Mouse (Mus musculus) monocyte, adult 2 months (primary cell): Measurements from ENCODE around the gene Pvr.
"Not testable (repeated sequence)": the region's sequence is repeated elsewhere in the genome, so short reads cannot be mapped to it uniquely, and the experiment has no call there.

ENCODE experiments used
- DNase-seq, 2 experiments: peaks; one replicate each; pipeline ENCODE4 v3.0.0; 2022; ENCODE audit warnings: low spot score in 2 of 2, low read depth in 1 of 2

Pvr gene

DNA sequence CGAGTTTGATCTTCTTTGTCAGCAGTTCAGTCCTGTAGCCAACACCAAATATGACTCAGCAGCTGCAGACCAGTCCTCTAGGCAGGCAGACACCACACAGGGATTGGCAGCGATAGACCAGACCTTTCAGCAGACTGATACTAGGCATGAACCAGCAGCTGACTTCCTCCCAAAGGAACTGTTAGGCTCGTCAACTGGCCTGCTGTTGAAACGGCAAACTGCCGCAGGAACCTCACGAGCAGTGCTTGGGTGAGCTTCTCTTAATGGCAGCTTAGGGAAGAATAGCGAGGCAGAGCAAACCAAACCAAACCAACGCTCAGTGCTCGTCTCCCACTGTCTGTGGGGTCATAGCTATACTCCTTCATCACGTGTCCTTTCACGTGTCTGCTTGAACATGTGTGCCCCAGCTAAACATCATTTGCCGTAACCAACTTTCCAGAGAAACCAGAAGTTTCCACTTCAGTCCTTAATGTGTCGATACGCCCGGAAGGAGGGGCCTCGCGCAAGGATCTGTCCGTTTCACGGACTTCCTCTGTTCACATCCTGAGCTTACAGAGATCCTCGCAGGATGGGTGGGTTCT is 14.3 kb upstream of the Pvr start:
- DNase-seq: peak in 1 of 2 experiments; percentile 31

DNA sequence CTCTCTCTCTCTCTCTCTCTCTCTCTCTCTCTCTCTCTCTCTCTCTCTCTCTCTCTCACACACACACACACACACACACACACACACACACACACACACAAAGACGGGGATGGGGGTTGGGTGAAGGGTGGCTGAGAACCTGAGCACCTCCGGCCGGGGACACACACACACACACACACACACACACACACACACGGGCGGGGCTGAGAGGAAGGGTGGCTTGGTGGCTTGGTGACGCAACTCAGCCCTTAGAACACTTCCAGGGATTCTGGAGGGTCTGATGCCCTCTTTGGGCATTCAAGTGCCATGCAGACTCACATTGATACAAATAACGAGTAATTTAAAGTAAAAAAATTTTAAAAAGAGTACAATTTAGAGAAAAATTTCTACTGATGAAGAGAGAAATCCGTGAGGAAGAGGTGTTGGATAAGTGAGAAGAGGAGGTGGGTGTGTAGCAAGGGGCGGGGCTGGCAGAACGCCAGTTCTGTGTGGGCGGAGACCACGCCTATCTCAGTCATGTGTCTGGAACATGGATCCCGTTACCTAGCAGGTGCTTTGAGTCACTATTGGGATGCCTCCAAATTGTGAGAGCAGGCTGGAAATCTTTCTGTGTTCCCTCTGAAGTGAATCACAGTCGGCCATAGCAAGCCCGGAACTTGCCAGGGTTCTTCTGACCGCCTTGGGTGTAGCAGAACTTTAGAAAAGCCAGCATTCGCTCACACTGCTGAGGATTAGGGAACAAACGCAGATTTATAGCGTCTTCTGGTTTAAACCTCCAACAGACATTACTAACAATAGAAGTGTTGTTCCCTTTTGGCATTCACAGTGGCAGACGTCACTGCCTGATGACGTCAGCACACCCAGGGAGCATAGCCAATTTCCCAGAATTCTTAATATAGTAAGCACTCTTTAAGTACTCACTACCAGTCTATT is 12.2 kb upstream of the Pvr start:
- peak in 1 of 2 experiments; percentile 38 for DNase-seq

- DNase-seq: no peak
These were observed 11.3 kb upstream of the Pvr start for GRCm38 (mm10) chr7:19932133-19932876.

GRCm38 (mm10) chr7:19930481-19930880 is 9.5 kb upstream of the Pvr start:
- not testable (repeated sequence) for DNase-seq

GRCm38 (mm10) chr7:19928486-19928885 is 7.5 kb upstream of the Pvr start:
- no peak for DNase-seq

GRCm38 (mm10) chr7:19926849-19927480 is 6.0 kb upstream of the Pvr start:
- no peak for DNase-seq

DNA sequence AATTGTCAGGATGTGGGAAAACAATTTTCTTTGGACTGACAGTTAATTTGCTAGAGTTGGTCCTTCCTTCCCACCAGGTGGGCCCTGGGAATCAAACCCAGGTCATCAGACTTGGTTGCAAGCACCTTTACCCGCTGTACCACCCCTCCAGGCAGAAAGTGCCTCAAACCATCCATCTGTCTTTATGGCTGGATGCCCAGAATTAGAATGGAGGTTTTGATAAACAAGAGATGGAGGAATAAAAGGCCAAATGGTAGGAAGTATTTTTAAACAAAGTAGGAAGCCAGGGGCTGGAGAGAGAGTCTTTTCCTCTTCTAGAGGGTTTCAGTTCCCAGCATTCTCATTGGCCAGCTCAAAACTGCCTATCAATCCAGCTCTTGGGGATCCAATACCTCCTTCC is 4.4 kb upstream of the Pvr start:
- DNase-seq: no peak

GRCm38 (mm10) chr7:19923797-19924196 is 2.8 kb upstream of the Pvr start:
- no peak for DNase-seq

- no peak for DNase-seq
These were observed 2.4 kb upstream of the Pvr start for GRCm38 (mm10) chr7:19923354-19923753.

DNA sequence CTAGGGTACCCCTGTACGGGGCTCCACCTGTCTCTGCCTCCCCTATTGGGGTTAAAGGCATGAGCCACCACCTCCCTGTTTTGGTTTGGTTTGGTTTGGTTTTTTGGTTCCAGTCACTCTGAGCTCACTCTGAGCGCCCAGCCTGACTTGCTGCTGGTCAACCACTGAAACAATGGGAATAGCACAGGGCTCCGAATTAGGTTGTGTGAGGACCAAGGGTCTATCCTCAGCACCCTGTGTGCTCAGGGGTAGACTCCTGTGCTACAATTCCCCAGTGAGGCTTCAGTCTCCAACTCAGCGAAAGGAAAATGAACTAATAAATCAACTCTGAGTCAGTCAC is 824 bp downstream of the Pvr start:
- no peak for DNase-seq

DNA sequence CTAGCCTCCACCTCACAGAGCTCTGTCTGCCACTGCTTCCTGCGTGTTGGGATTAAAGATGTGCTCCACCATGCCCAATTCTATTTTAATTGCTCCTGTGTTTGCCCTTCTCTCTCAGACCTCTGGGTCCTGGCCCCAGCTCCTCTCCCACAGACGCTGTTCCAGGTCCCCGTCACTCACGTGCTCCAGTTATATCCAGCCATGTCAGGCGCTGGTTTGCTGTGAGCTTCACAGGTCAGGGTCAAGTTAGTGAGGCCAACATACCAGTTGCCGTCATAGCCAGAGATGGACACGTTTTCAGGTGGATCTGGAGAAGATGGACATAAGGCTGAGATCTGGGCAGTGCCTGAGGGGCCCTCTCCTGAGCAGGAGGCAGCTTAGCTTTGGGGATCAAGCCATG is 6.4 kb downstream of the Pvr start:
- no peak for DNase-seq

DNA sequence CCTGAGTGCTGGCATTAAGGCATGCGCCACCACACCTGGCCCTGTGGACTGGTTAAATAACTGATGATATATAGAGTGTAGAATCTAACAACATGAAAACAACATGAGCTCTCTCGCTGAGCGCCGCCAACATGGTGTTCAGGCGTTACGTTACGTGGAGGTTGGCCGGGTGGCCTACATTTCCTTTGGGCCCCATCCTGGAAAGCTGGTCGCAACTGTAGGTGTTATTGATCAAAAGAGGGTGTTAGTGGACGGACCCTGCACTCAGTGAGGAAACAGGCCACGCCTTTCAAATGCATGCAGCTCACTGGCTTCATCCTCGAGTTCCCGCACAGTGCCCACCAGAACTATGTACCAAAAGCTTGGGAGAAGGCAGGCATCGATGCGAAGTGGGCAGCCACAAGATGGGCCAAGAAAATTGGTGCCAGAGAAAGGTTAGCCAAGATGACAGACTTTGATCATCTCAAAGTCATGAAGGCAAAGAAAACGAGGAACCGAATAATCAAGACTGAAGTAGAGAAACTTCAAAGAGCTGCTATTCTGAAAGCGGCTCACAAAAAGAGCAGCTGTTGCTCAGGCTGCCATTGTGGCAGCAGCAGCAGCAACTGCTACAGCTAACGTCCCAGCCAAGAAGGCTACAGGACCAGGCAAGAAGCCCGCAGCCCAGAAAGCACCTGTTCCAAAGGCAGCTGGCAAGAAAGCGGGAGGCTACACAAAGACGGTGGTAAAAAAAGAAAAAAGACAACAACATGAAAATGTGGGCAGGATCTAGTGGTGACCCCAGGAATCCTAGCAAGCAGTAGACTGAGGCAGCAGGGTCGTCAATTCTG is 9.1 kb downstream of the Pvr start:
- no peak for DNase-seq

DNA sequence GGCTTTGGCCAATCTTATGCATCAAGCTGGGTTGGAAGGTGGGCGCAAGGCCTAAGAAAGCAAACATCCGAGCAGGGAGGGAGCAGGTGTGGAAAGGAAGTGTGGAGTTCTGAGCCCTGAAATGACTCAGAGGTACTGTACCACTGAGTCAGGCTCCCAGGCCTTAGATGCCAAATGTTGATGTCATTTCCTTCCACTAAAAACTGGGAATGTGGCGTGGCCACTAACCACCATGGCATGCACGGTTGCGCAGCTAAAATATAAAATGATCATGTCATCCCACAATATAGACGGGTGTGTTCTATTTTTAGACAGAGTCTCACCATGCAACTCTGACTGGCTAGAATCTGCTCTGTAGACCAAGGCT is 9.7 kb downstream of the Pvr start:
- no peak for DNase-seq

- DNase-seq: peak in 1 of 2 experiments; percentile 62
These were observed 10.3 kb downstream of the Pvr start for GRCm38 (mm10) chr7:19910421-19911291.

DNA sequence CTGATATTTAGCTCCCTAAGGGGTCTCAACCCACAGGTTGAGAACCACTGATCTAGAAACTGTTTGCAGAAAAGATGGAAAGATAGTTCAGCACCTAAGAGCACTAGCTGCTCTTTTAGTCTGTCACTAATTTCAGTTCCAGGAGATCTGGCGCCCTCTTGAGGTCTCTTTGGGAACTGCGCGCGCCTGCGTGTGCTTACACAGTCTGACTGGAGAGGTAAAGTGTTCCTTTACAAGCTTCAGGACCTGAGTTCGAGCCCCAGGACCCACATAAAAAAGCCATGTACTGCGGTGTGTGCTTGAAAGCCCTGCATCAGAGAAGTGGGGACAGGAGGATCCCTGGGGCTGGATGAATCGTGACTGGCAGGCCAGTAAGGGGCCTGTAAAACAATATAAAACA is 31.1 kb downstream of the Pvr start:
- peak; percentile 31 to 66 for DNase-seq

- DNase-seq: no peak
These were observed 33.1 kb downstream of the Pvr start, which contains the start of gene Ceacam19 for GRCm38 (mm10) chr7:19887849-19888248. TSS of gene Ceacam19 (minus strand) at chr7:19887965.

DNA sequence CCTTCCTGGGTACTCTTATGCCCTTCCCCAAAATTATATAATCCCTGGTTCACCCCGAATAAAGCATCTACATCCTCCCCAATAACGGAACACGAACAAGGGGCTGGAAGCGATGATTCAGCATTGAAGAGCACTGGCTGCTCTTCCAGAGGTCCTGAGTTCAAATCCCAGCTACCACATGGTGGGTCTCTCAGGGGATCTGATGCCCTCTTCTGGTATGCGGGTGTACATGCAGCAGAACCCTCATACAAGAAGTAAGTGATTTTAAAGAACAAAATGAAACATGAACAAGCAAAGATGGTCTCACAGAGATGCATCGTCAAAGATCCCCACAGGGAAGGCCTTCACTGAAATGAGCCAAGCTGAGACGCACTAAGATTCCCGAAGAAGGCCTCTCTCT is 40.2 kb downstream of the Pvr start:
- no peak for DNase-seq

GRCm38 (mm10) chr7:19876781-19877425 is 44.1 kb downstream of the Pvr start:
- peak; percentile 48 to 53 for DNase-seq
